Mouse (Mus musculus): Measurements from ENCODE around the gene Ccdc3. TPM values are rescaled to one million over a fixed set of nuclear protein-coding genes. Genes with fewer than 3 reads are reported as not detected.

Gene Ccdc3
- polyA plus RNA-seq, 1 experiment from 2014 or later = 3.0 TPM

GRCm38 (mm10) chr2:5197486-5197885 is 59.9 kb downstream of the Ccdc3 start:
- Histone ChIP-seq H3K4me2 (ENCODE audit: low read length) (no peak overlapping the region), H3K27ac (ENCODE audit: low read length) (no peak overlapping the region), H3K4me3 (replicated peaks; ENCODE audit: low read length) (no peak overlapping the region), H3K9me3 (ENCODE audit: control insufficient read depth, low read length) (no peaks in the 10 kb centered on the region), H3K27me3 (replicated peaks; ENCODE audit: control insufficient read depth, insufficient read depth, low read length) (no peaks in the 10 kb centered on the region), H3K36me3 (ENCODE audit: control insufficient read depth, insufficient read depth) (no peaks in the 10 kb centered on the region), H3K9ac (replicated peaks; ENCODE audit: low read depth, low read length) (no peak overlapping the region), H3K4me1 (replicated peaks; ENCODE audit: control insufficient read depth, insufficient read depth, low read length) (no peaks in the 10 kb centered on the region)
- 74% methylated on average over 4 of the region's 4 CpGs for WGBS
- ATAC-seq = no peak

GRCm38 (mm10) chr2:5199289-5199688 is 61.7 kb downstream of the Ccdc3 start:
- no peak overlapping the region for H3K27ac ChIP-seq (ENCODE audit: low read length)
- no peak overlapping the region for H3K9ac ChIP-seq (replicated peaks; ENCODE audit: low read depth, low read length)
- H3K4me3 ChIP-seq (replicated peaks; ENCODE audit: low read length) = no peak overlapping the region
- no peaks in the 10 kb centered on the region for H3K9me3 ChIP-seq (ENCODE audit: control insufficient read depth, low read length)
- no peak for ATAC-seq
- no peak overlapping the region for H3K4me2 ChIP-seq (ENCODE audit: low read length)
- H3K4me1 ChIP-seq (replicated peaks; ENCODE audit: control insufficient read depth, insufficient read depth, low read length) = no peaks in the 10 kb centered on the region
- WGBS = 85% methylated on average over 17 of the region's 17 CpGs
- H3K27me3 ChIP-seq (replicated peaks; ENCODE audit: control insufficient read depth, insufficient read depth, low read length) = no peaks in the 10 kb centered on the region
- H3K36me3 ChIP-seq (ENCODE audit: control insufficient read depth, insufficient read depth) = no peaks in the 10 kb centered on the region

- Histone ChIP-seq H3K4me3 (replicated peaks; ENCODE audit: low read length) (no peak overlapping the region), H3K9ac (replicated peaks; ENCODE audit: low read depth, low read length) (no peak overlapping the region), H3K9me3 (ENCODE audit: control insufficient read depth, low read length) (no peaks in the 10 kb centered on the region), H3K36me3 (ENCODE audit: control insufficient read depth, insufficient read depth) (no peaks in the 10 kb centered on the region), H3K4me1 (replicated peaks; ENCODE audit: control insufficient read depth, insufficient read depth, low read length) (no peaks in the 10 kb centered on the region), H3K4me2 (ENCODE audit: low read length) (no peak overlapping the region), H3K27me3 (replicated peaks; ENCODE audit: control insufficient read depth, insufficient read depth, low read length) (no peaks in the 10 kb centered on the region), H3K27ac (ENCODE audit: low read length) (no peak overlapping the region)
- ATAC-seq = no peak
- WGBS = 77% methylated on average over 7 of the region's 7 CpGs
These were observed 63.3 kb downstream of the Ccdc3 start for GRCm38 (mm10) chr2:5200817-5201364.

GRCm38 (mm10) chr2:5203146-5203545 is 65.6 kb downstream of the Ccdc3 start:
- H3K27ac ChIP-seq (ENCODE audit: low read length) = no peak overlapping the region
- H3K9me3 ChIP-seq (ENCODE audit: control insufficient read depth, low read length) = no peaks in the 10 kb centered on the region
- H3K36me3 ChIP-seq (ENCODE audit: control insufficient read depth, insufficient read depth) = no peaks in the 10 kb centered on the region
- H3K27me3 ChIP-seq (replicated peaks; ENCODE audit: control insufficient read depth, insufficient read depth, low read length) = no peaks in the 10 kb centered on the region
- WGBS = 93% methylated on average over 1 of the region's 1 CpGs
- no peak overlapping the region for H3K9ac ChIP-seq (replicated peaks; ENCODE audit: low read depth, low read length)
- no peak overlapping the region for H3K4me2 ChIP-seq (ENCODE audit: low read length)
- ATAC-seq = no peak
- no peak overlapping the region for H3K4me3 ChIP-seq (replicated peaks; ENCODE audit: low read length)
- no peaks in the 10 kb centered on the region for H3K4me1 ChIP-seq (replicated peaks; ENCODE audit: control insufficient read depth, insufficient read depth, low read length)

- H3K36me3 ChIP-seq (ENCODE audit: control insufficient read depth, insufficient read depth) = no peaks in the 10 kb centered on the region
- 92% methylated on average over 1 of the region's 1 CpGs for WGBS
- no peaks in the 10 kb centered on the region for H3K9me3 ChIP-seq (ENCODE audit: control insufficient read depth, low read length)
- no peak overlapping the region for H3K9ac ChIP-seq (replicated peaks; ENCODE audit: low read depth, low read length)
- no peak overlapping the region for H3K4me3 ChIP-seq (replicated peaks; ENCODE audit: low read length)
- H3K27ac ChIP-seq (ENCODE audit: low read length) = no peak overlapping the region
- no peak overlapping the region for H3K4me2 ChIP-seq (ENCODE audit: low read length)
- H3K4me1 ChIP-seq (replicated peaks; ENCODE audit: control insufficient read depth, insufficient read depth, low read length) = no peaks in the 10 kb centered on the region
- H3K27me3 ChIP-seq (replicated peaks; ENCODE audit: control insufficient read depth, insufficient read depth, low read length) = no peaks in the 10 kb centered on the region
- no peak for ATAC-seq
These were observed 67.4 kb downstream of the Ccdc3 start for GRCm38 (mm10) chr2:5204941-5205340.

- 84% methylated on average over 3 of the region's 3 CpGs for WGBS
- no peaks in the 10 kb centered on the region for H3K4me1 ChIP-seq (replicated peaks; ENCODE audit: control insufficient read depth, insufficient read depth, low read length)
- no peak overlapping the region for H3K4me2 ChIP-seq (ENCODE audit: low read length)
- no peak overlapping the region for H3K27ac ChIP-seq (ENCODE audit: low read length)
- ATAC-seq = no peak
- no peak overlapping the region for H3K4me3 ChIP-seq (replicated peaks; ENCODE audit: low read length)
- no peak overlapping the region for H3K9ac ChIP-seq (replicated peaks; ENCODE audit: low read depth, low read length)
- H3K9me3 ChIP-seq (ENCODE audit: control insufficient read depth, low read length) = no peaks in the 10 kb centered on the region
- H3K27me3 ChIP-seq (replicated peaks; ENCODE audit: control insufficient read depth, insufficient read depth, low read length) = no peaks in the 10 kb centered on the region
- H3K36me3 ChIP-seq (ENCODE audit: control insufficient read depth, insufficient read depth) = no peaks in the 10 kb centered on the region
These were observed 69.1 kb downstream of the Ccdc3 start for GRCm38 (mm10) chr2:5206651-5207050.

- no peaks in the 10 kb centered on the region for H3K4me1 ChIP-seq (replicated peaks; ENCODE audit: control insufficient read depth, insufficient read depth, low read length)
- no peak overlapping the region for H3K4me3 ChIP-seq (replicated peaks; ENCODE audit: low read length)
- no peak overlapping the region for H3K27ac ChIP-seq (ENCODE audit: low read length)
- WGBS = 61% methylated on average over 1 of the region's 1 CpGs
- no peaks in the 10 kb centered on the region for H3K27me3 ChIP-seq (replicated peaks; ENCODE audit: control insufficient read depth, insufficient read depth, low read length)
- ATAC-seq = no peak
- H3K9ac ChIP-seq (replicated peaks; ENCODE audit: low read depth, low read length) = no peak overlapping the region
- no peaks in the 10 kb centered on the region for H3K36me3 ChIP-seq (ENCODE audit: control insufficient read depth, insufficient read depth)
- no peaks in the 10 kb centered on the region for H3K9me3 ChIP-seq (ENCODE audit: control insufficient read depth, low read length)
- H3K4me2 ChIP-seq (ENCODE audit: low read length) = no peak overlapping the region
These were observed 77.0 kb downstream of the Ccdc3 start for GRCm38 (mm10) chr2:5214581-5214980.

GRCm38 (mm10) chr2:5215252-5215815 is 77.8 kb downstream of the Ccdc3 start:
- no peak overlapping the region for H3K4me2 ChIP-seq (ENCODE audit: low read length)
- no peak overlapping the region for H3K9ac ChIP-seq (replicated peaks; ENCODE audit: low read depth, low read length)
- no peak for ATAC-seq
- no peak overlapping the region for H3K4me3 ChIP-seq (replicated peaks; ENCODE audit: low read length)
- H3K9me3 ChIP-seq (ENCODE audit: control insufficient read depth, low read length) = no peaks in the 10 kb centered on the region
- 80% methylated on average over 9 of the region's 9 CpGs for WGBS
- H3K36me3 ChIP-seq (ENCODE audit: control insufficient read depth, insufficient read depth) = no peaks in the 10 kb centered on the region
- no peaks in the 10 kb centered on the region for H3K27me3 ChIP-seq (replicated peaks; ENCODE audit: control insufficient read depth, insufficient read depth, low read length)
- H3K4me1 ChIP-seq (replicated peaks; ENCODE audit: control insufficient read depth, insufficient read depth, low read length) = no peaks in the 10 kb centered on the region
- H3K27ac ChIP-seq (ENCODE audit: low read length) = no peak overlapping the region

- Histone ChIP-seq H3K4me1 (replicated peaks; ENCODE audit: control insufficient read depth, insufficient read depth, low read length) (no peaks in the 10 kb centered on the region), H3K27ac (ENCODE audit: low read length) (no peak overlapping the region), H3K9ac (replicated peaks; ENCODE audit: low read depth, low read length) (no peak overlapping the region), H3K4me2 (ENCODE audit: low read length) (no peak overlapping the region), H3K36me3 (ENCODE audit: control insufficient read depth, insufficient read depth) (no peaks in the 10 kb centered on the region), H3K27me3 (replicated peaks; ENCODE audit: control insufficient read depth, insufficient read depth, low read length) (no peaks in the 10 kb centered on the region), H3K9me3 (ENCODE audit: control insufficient read depth, low read length) (no peaks in the 10 kb centered on the region), H3K4me3 (replicated peaks; ENCODE audit: low read length) (no peak overlapping the region)
- 93% methylated on average over 1 of the region's 1 CpGs for WGBS
- no peak for ATAC-seq
These were observed 81.6 kb downstream of the Ccdc3 start for GRCm38 (mm10) chr2:5219206-5219605.

Data from forebrain, embryonic 16.5 days (tissue).